Comparison of ENCODE assay signal across 17 mouse cellular contexts in the genomic region with DNA sequence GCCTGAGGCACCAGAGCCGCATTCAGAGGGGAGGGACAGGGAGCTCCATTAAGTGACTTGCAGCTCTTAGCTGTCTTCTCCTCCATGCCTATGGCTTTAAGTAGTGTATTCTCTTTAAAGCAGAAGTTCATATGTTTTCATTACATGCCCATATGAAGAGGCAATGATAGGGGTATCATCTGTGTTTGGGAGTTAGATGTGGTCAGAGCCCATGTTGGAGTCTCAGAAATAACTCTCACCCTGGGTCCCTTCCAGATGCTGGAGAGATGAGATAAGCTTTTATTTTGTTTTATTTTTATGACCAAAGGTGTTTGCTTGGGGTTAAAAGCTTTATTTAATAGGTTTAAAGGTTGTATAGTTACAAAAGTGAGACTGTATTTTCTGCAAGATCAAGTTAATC.
DNase-seq lines count a peak whose midpoint lies in the region; ATAC-seq and TF ChIP-seq lines count a peak whose summit lies in the region.
"Had no signal": no experiment of that assay in that cellular context is flagged by ENCODE, and none has a peak within 500 bp of the region (broad histone marks: within the 10 kb centered on the region; RNA-seq: fewer than 3 reads in every experiment).

No protein-coding gene starts in this region.

- WGBS in heart, embryonic 13.5 days = 50% methylated on average over 1 of the region's 1 CpGs
- WGBS in midbrain, embryonic 16.5 days = 91% methylated on average over 1 of the region's 1 CpGs
- WGBS in midbrain, embryonic 11.5 days = 96% methylated on average over 1 of the region's 1 CpGs

- no peak overlapping the region for H3K4me3 ChIP-seq in heart, embryonic 13.5 days
- H3K4me3 ChIP-seq in midbrain, embryonic 16.5 days (ENCODE audit: low read depth, low read length) = no peak overlapping the region
- H3K4me3 ChIP-seq in midbrain, embryonic 11.5 days (ENCODE audit: low read depth, low read length) = no peak overlapping the region
- peak overlapping the region; percentile 51 for H3K4me3 ChIP-seq in bone marrow macrophage, adult 2 months (ENCODE audit: insufficient read depth, low read length)
- H3K4me3 ChIP-seq in layer of hippocampus, adult 2 months = no peak overlapping the region
- H3K4me3 ChIP-seq: erythroblast, embryonic 14.5 days; midbrain, embryonic 10.5 days had no signal

- no peak overlapping the region for H3K9ac ChIP-seq in heart, embryonic 13.5 days
- no peak overlapping the region for H3K9ac ChIP-seq in midbrain, embryonic 16.5 days (ENCODE audit: low read depth, low read length)
- H3K9ac ChIP-seq in midbrain, embryonic 11.5 days (ENCODE audit: low read length) = no peak overlapping the region
- H3K9ac ChIP-seq: liver, embryonic 14.5 days had no signal

- TF ChIP-seq CTCF in bone marrow macrophage, adult 2 months (IDR thresholded peaks at IDR 0.05; ENCODE audit: low read depth, low read length) = no peak
- TF ChIP-seq CTCF in layer of hippocampus, adult 2 months (conservative IDR thresholded peaks at IDR 0.05) = no peak

- no peak for DNase-seq in heart, adult 9 months (ENCODE audit: low spot score in 2 of 2)
- DNase-seq in midbrain, embryonic 11.5 days (ENCODE audit: low spot score, missing footprints) = no peak
- no peak for DNase-seq in layer of hippocampus, adult 2 months (ENCODE audit: low spot score in 2 of 2)
- DNase-seq: adrenal gland, adult 2 months; cerebellum, adult 18-20 months; left cerebral cortex, postnatal 4 days; lung, postnatal 10 days had no signal

- no peak for ATAC-seq in heart, embryonic 13.5 days (ENCODE audit: extremely low read depth, insufficient number of reproducible peaks, low FRiP score, low TSS enrichment)
- no peak for ATAC-seq in midbrain, embryonic 16.5 days
- no peak for ATAC-seq in midbrain, embryonic 11.5 days (ENCODE audit: low FRiP score)
- peak; percentile 43 for ATAC-seq in megakaryocyte-erythroid progenitor cell, adult 5-6 weeks (replicated peaks; ENCODE audit: low FRiP score, low TSS enrichment, poor library complexity, severe bottlenecking)
- ATAC-seq: hindbrain, embryonic 16.5 days; intestine, postnatal 0 days had no signal

- H3K9me3 ChIP-seq in heart, embryonic 13.5 days = no peaks in the 10 kb centered on the region
- H3K9me3 ChIP-seq in midbrain, embryonic 16.5 days (replicated peaks; ENCODE audit: control insufficient read depth, low read length, poor library complexity, severe bottlenecking) = no peaks in the 10 kb centered on the region
- no peaks in the 10 kb centered on the region for H3K9me3 ChIP-seq in midbrain, embryonic 11.5 days (ENCODE audit: control insufficient read depth, low read length)
- H3K9me3 ChIP-seq: midbrain, embryonic 10.5 days had no signal

- 0 out of 2 replicates have a peak overlapping the region, but pooled peaks have one; percentile 1 for H3K4me2 ChIP-seq in heart, embryonic 13.5 days
- H3K4me2 ChIP-seq in midbrain, embryonic 16.5 days (ENCODE audit: low read length) = no peak overlapping the region
- H3K4me2 ChIP-seq in midbrain, embryonic 11.5 days = no peak overlapping the region

- no peaks in the 10 kb centered on the region for H3K36me3 ChIP-seq in heart, embryonic 13.5 days
- H3K36me3 ChIP-seq in midbrain, embryonic 16.5 days (ENCODE audit: control insufficient read depth, insufficient read depth, low read length) = no peaks in the 10 kb centered on the region
- H3K36me3 ChIP-seq in midbrain, embryonic 11.5 days (ENCODE audit: control insufficient read depth, insufficient read depth, low read length) = no peaks in the 10 kb centered on the region
- H3K36me3 ChIP-seq: G1E; midbrain, embryonic 10.5 days had no signal

- TF ChIP-seq POLR2A in bone marrow macrophage, adult 2 months (IDR thresholded peaks at IDR 0.05; ENCODE audit: borderline replicate concordance, low read depth, low read length) = no peak

- H3K27ac ChIP-seq in heart, embryonic 13.5 days (replicated peaks) = peak overlapping the region; percentile 77
- peak overlapping the region; percentile 19; the same call in 1 of the 2 replicates for H3K27ac ChIP-seq in midbrain, embryonic 16.5 days (ENCODE audit: low read length)
- H3K27ac ChIP-seq in midbrain, embryonic 11.5 days (ENCODE audit: low read depth, low read length) = no peak overlapping the region
- H3K27ac ChIP-seq in bone marrow macrophage, adult 2 months (ENCODE audit: insufficient read depth, low read depth, low read length) = peak overlapping the region; percentile 90
- H3K27ac ChIP-seq in layer of hippocampus, adult 2 months = no peak overlapping the region
- H3K27ac ChIP-seq: midbrain, embryonic 10.5 days had no signal

- peaks cover 65% of the 10 kb centered on the region for H3K4me1 ChIP-seq in heart, embryonic 13.5 days
- peaks cover 18% of the 10 kb centered on the region for H3K4me1 ChIP-seq in midbrain, embryonic 16.5 days (ENCODE audit: control insufficient read depth, insufficient read depth, low read length)
- H3K4me1 ChIP-seq in midbrain, embryonic 11.5 days (ENCODE audit: control insufficient read depth, insufficient read depth, low read length) = peaks cover 2% of the 10 kb centered on the region
- H3K4me1 ChIP-seq in bone marrow macrophage, adult 2 months (ENCODE audit: control insufficient read depth, insufficient read depth, low read length) = peaks cover 57% of the 10 kb centered on the region

- H3K27me3 ChIP-seq in heart, embryonic 13.5 days (replicated peaks) = no peaks in the 10 kb centered on the region
- no peaks in the 10 kb centered on the region for H3K27me3 ChIP-seq in midbrain, embryonic 16.5 days (ENCODE audit: control insufficient read depth, insufficient read depth, low read depth, low read length)
- H3K27me3 ChIP-seq in midbrain, embryonic 11.5 days (ENCODE audit: control insufficient read depth, insufficient read depth, low read length) = no peaks in the 10 kb centered on the region

Comparison
In these comparisons a context has a peak if more than half of its experiments do, and no peak if none do; other contexts are left out.
1. H3K27ac ChIP-seq: peak in heart, embryonic 13.5 days (single experiment), midbrain, embryonic 16.5 days (single experiment) and bone marrow macrophage, adult 2 months (single experiment); none in midbrain, embryonic 11.5 days (single experiment) and layer of hippocampus, adult 2 months (single experiment).